Mouse (Mus musculus) ES-E14 (cell line): ENCODE data around the gene Bcl2l11. TPM values are rescaled to one million over a fixed set of nuclear protein-coding genes. Genes with fewer than 3 reads are reported as not detected.

Experiments
- DNase-seq: peaks from one replicate; pipeline ENCODE4 v3.0.0-alpha.2; 2013; ENCODE audit warnings: low read depth, low spot score
- H3K27ac ChIP-seq: 2 replicates; pipeline ENCODE4 v1.5.1; 2012; ENCODE audit warnings: low read depth, mild to moderate bottlenecking, low read length, moderate library complexity, mixed read lengths; ENCODE audit not compliant: poor library complexity, insufficient read depth, severe bottlenecking
- H3K36me3 ChIP-seq: 2 replicates; pipeline ENCODE4 v1.6.1; 2012; ENCODE audit warnings: mild to moderate bottlenecking, low read length, moderate library complexity, mixed read lengths; ENCODE audit not compliant: control insufficient read depth, poor library complexity, insufficient read depth, severe bottlenecking
- H3K4me1 ChIP-seq, 2 experiments: fragments of 150-350 bp in 1 of 2; sonication (generic) in 1 of 2; 2 replicates each; pipeline ENCODE4 v1.6.1; 2012; ENCODE audit warnings: low read length in 2 of 2, mild to moderate bottlenecking in 1 of 2, mixed read lengths in 1 of 2; ENCODE audit not compliant: control insufficient read depth in 2 of 2, insufficient read depth in 2 of 2, poor library complexity in 1 of 2
- H3K4me3 ChIP-seq, 2 experiments: fragments of 150-350 bp in 1 of 2; sonication (generic) in 1 of 2; 2 replicates each; pipeline ENCODE4 v1.5.1; 2012; ENCODE audit warnings: low read length in 2 of 2, low read depth in 1 of 2, mild to moderate bottlenecking in 1 of 2, mixed read lengths in 1 of 2; ENCODE audit not compliant: insufficient read depth in 1 of 2, poor library complexity in 1 of 2, severe bottlenecking in 1 of 2
- H3K9ac ChIP-seq: 2 replicates; pipeline ENCODE4 v1.6.1; 2012; ENCODE audit warnings: low read depth, mild to moderate bottlenecking, low read length, mixed read lengths; ENCODE audit not compliant: poor library complexity, insufficient read depth, severe bottlenecking
- H3K9me3 ChIP-seq: fragments of 150-350 bp; sonication (generic); 2 replicates; pipeline ENCODE4 v1.6.1; 2012; ENCODE audit warnings: low read depth, mild to moderate bottlenecking, low read length; ENCODE audit not compliant: control insufficient read depth, insufficient read depth
- CHD2 ChIP-seq: IDR thresholded peaks from 2 replicates; pipeline ENCODE4 v1.6.1; 2014; ENCODE audit warnings: mild to moderate bottlenecking, low read depth, low read length, inconsistent platforms
- HCFC1 ChIP-seq: IDR thresholded peaks from 2 replicates; pipeline ENCODE4 v1.6.1; 2012; ENCODE audit warnings: low read length, inconsistent platforms, borderline replicate concordance; ENCODE audit not compliant: insufficient read depth
- MAFK ChIP-seq: IDR thresholded peaks from 2 replicates; pipeline ENCODE4 v1.6.1; 2014; ENCODE audit warnings: mild to moderate bottlenecking, low read depth, low read length, inconsistent platforms; ENCODE audit not compliant: insufficient read depth
- ZC3H11A ChIP-seq: IDR thresholded peaks from 2 replicates; pipeline ENCODE4 v1.6.1; 2012; ENCODE audit warnings: low read depth, mild to moderate bottlenecking, inconsistent platforms, low read length, borderline replicate concordance
- ZNF384 ChIP-seq: IDR thresholded peaks from 2 replicates; pipeline ENCODE4 v1.6.1; 2012; ENCODE audit warnings: low read depth, low read length, inconsistent platforms
- in situ Hi-C, 2 experiments: fragments of 600-800 bp; cut with MboI; formaldehyde crosslinking; loops; one replicate each; pipeline ENCODE4 v1.15.1; 2025; ENCODE audit warnings: low sequenced_read_pairs in 2 of 2, inconsistent platforms in 1 of 2; ENCODE audit not compliant: unreplicated experiment in 2 of 2
- total RNA-seq: library from RNA; depleted of rRNA; stranded (reverse); fragments of 300-350 nt; gene quantifications from 2 replicates; pipeline ENCODE4 v1.2.3, GENCODE M21; 2012

The Bcl2l11 gene
- total RNA-seq, 1 experiment = 23.6 TPM

GRCm38 (mm10) chr2:128208541-128208940 is 82.7 kb downstream of the Bcl2l11 start:
- no peak overlapping the region for H3K4me3 ChIP-seq
- in situ Hi-C loops = no loop called here
- peaks cover 5 to 35% of the 10 kb centered on the region in 2 experiments for H3K4me1 ChIP-seq
- DNase-seq = no peak
- TF ChIP-seq MAFK (no peak), ZC3H11A (no peak)
- H3K9ac ChIP-seq = no peak overlapping the region
- no peaks in the 10 kb centered on the region for H3K36me3 ChIP-seq
- H3K9me3 ChIP-seq = no peaks in the 10 kb centered on the region
- no peak overlapping the region for H3K27ac ChIP-seq

GRCm38 (mm10) chr2:128209841-128210329 is 84.0 kb downstream of the Bcl2l11 start:
- H3K36me3 ChIP-seq = no peaks in the 10 kb centered on the region
- no peak overlapping the region for H3K9ac ChIP-seq
- no peak overlapping the region; the same call in 1 of the 2 replicates for H3K27ac ChIP-seq
- in situ Hi-C loops = no loop called here
- H3K4me3 ChIP-seq = no peak overlapping the region
- no peak for DNase-seq
- H3K9me3 ChIP-seq = no peaks in the 10 kb centered on the region
- peaks cover 5 to 36% of the 10 kb centered on the region in 2 experiments for H3K4me1 ChIP-seq
- TF ChIP-seq MAFK (no peak), CHD2 (no peak), ZC3H11A (no peak), ZNF384 (no peak), HCFC1 (no peak)

GRCm38 (mm10) chr2:128210376-128210775 is 84.5 kb downstream of the Bcl2l11 start:
- no peak overlapping the region for H3K4me3 ChIP-seq
- DNase-seq = no peak
- in situ Hi-C loops = no loop called here

GRCm38 (mm10) chr2:128211022-128211880 is 85.4 kb downstream of the Bcl2l11 start:
- TF ChIP-seq CHD2 = no peak
- no peak for TF ChIP-seq MAFK
- TF ChIP-seq ZC3H11A = no peak
- TF ChIP-seq HCFC1 = no peak
- no peak for TF ChIP-seq ZNF384
- peaks cover 5 to 36% of the 10 kb centered on the region in 2 experiments for H3K4me1 ChIP-seq
- H3K27ac ChIP-seq = peak overlapping the region; percentile 93
- in situ Hi-C loops = no loop called here
- peak overlapping the region; percentile 42 to 47 for H3K4me3 ChIP-seq
- H3K36me3 ChIP-seq = no peaks in the 10 kb centered on the region
- H3K9ac ChIP-seq = peak overlapping the region; percentile 42
- peak; percentile 54 for DNase-seq
- H3K9me3 ChIP-seq = no peaks in the 10 kb centered on the region

More at GRCm38 (mm10) chr2:128210376-128210775, 84.5 kb downstream of the Bcl2l11 start:
- H3K27ac ChIP-seq = peak overlapping the region; percentile 93; the same call in 1 of the 2 replicates
- no peak overlapping the region for H3K9ac ChIP-seq
- TF ChIP-seq HCFC1 (no peak), CHD2 (no peak), ZNF384 (no peak), ZC3H11A (no peak), MAFK (no peak)
- peaks cover 5 to 36% of the 10 kb centered on the region in 2 experiments for H3K4me1 ChIP-seq
- no peaks in the 10 kb centered on the region for H3K36me3 ChIP-seq
- no peaks in the 10 kb centered on the region for H3K9me3 ChIP-seq
